8 mouse cellular contexts compared by ENCODE assay signal in genomic region chr12:15812139-15812962, GRCm38 (mm10). TPM values are rescaled to one million over a fixed set of nuclear protein-coding genes. Genes with fewer than 3 reads are reported as not detected.
A peak's percentile ranks its signal among the peaks of the same experiment; 100 is the strongest.
DNase-seq lines count a peak whose midpoint lies in the region; ATAC-seq and TF ChIP-seq lines count a peak whose summit lies in the region.

No protein-coding gene starts in this region.

- no peak for TF ChIP-seq CTCF in lung, adult 2 months (IDR thresholded peaks at IDR 0.05; ENCODE audit: insufficient read depth, low read length)

- TF ChIP-seq POLR2A in lung, adult 2 months (IDR thresholded peaks at IDR 0.05; ENCODE audit: borderline replicate concordance, extremely low read depth, low read depth, low read length): no peak

- peaks cover 24% of the 10 kb centered on the region for H3K36me3 ChIP-seq in forebrain, embryonic 13.5 days (ENCODE audit: poor library complexity, severe bottlenecking)
- H3K36me3 ChIP-seq in midbrain, embryonic 14.5 days (ENCODE audit: control insufficient read depth, insufficient read depth, low read length): peaks cover 19% of the 10 kb centered on the region

- no peaks in the 10 kb centered on the region for H3K9me3 ChIP-seq in forebrain, embryonic 13.5 days (replicated peaks)
- no peaks in the 10 kb centered on the region for H3K9me3 ChIP-seq in midbrain, embryonic 14.5 days (ENCODE audit: control insufficient read depth, low read length)

- ATAC-seq in forebrain, embryonic 13.5 days: no peak
- ATAC-seq in midbrain, embryonic 14.5 days (ENCODE audit: low FRiP score, low TSS enrichment): no peak

- no peak for DNase-seq in lung, adult 2 months
- DNase-seq in lung, postnatal 4 days: no peak
- peak; percentile 39 for DNase-seq in kidney, adult 18-20 months
- DNase-seq in midbrain, embryonic 14.5 days: peak; percentile 39
- no peak for DNase-seq in cerebellum, adult 9-11 months
- DNase-seq in layer of hippocampus, adult 11-12 months (ENCODE audit: low spot score): no peak
- DNase-seq in layer of hippocampus, postnatal 36 days: no peak

- no peaks in the 10 kb centered on the region for H3K27me3 ChIP-seq in forebrain, embryonic 13.5 days
- H3K27me3 ChIP-seq in midbrain, embryonic 14.5 days (ENCODE audit: control insufficient read depth, insufficient read depth, low read length): no peaks in the 10 kb centered on the region

- H3K9ac ChIP-seq in forebrain, embryonic 13.5 days: peak overlapping the region; percentile 90
- peak overlapping the region; percentile 99 for H3K9ac ChIP-seq in midbrain, embryonic 14.5 days (replicated peaks; ENCODE audit: low read length)

- peak overlapping the region; percentile 54 for H3K4me3 ChIP-seq in lung, adult 2 months (replicated peaks; ENCODE audit: extremely low read depth, low read depth, low read length)
- peak overlapping the region; percentile 70 for H3K4me3 ChIP-seq in forebrain, embryonic 13.5 days
- peak overlapping the region; percentile 93 for H3K4me3 ChIP-seq in midbrain, embryonic 14.5 days (replicated peaks; ENCODE audit: low read depth, low read length)

- 18% methylated on average over 6 of the region's 6 CpGs for WGBS in lung, adult 2 months
- 29% methylated on average over 6 of the region's 6 CpGs for WGBS in forebrain, embryonic 13.5 days
- 43% methylated on average over 6 of the region's 6 CpGs for WGBS in midbrain, embryonic 14.5 days

- H3K4me2 ChIP-seq in forebrain, embryonic 13.5 days: peak overlapping the region; percentile 72
- H3K4me2 ChIP-seq in midbrain, embryonic 14.5 days (ENCODE audit: low read length): peak overlapping the region; percentile 78

- peaks cover 15% of the 10 kb centered on the region; the same call in 1 of the 2 replicates for H3K4me1 ChIP-seq in lung, adult 2 months (ENCODE audit: control insufficient read depth, insufficient read depth, low read length)
- H3K4me1 ChIP-seq in forebrain, embryonic 13.5 days: peaks cover 43% of the 10 kb centered on the region
- H3K4me1 ChIP-seq in midbrain, embryonic 14.5 days (ENCODE audit: control insufficient read depth, insufficient read depth, low read length): peaks cover 31% of the 10 kb centered on the region

- H3K27ac ChIP-seq in forebrain, embryonic 13.5 days: peak overlapping the region; percentile 97
- peak overlapping the region; percentile 98 for H3K27ac ChIP-seq in midbrain, embryonic 14.5 days (replicated peaks; ENCODE audit: low read depth, low read length)

RNA-seq across cellular contexts. Expression of gene Trib2, which starts 4.4 kb away (rescaled TPM):
- polyA plus RNA-seq in lung, adult 2 months (2012; rRNA removed): 34.0 and 36.0 TPM in 2 replicates
- 76.6 and 81.6 TPM in 2 replicates for polyA plus RNA-seq in forebrain, embryonic 13.5 days (2015; fragmentation: Nextera tagmentation; extraction: Ambion mirVana)
- polyA plus RNA-seq in midbrain, embryonic 14.5 days (2014; fragmentation: Nextera tagmentation; extraction: Ambion mirVana): 130 and 167 TPM in 2 replicates
- 10 to 100 TPM; 34.0 to 40.5 TPM for total RNA-seq in layer of hippocampus, postnatal 36 days (2021)

Comparison
In these comparisons a context has a peak if more than half of its experiments do, and no peak if none do; other contexts are left out.
1. DNase-seq: peak in kidney, adult 18-20 months (single experiment) and midbrain, embryonic 14.5 days (single experiment); none in lung, adult 2 months (single experiment), lung, postnatal 4 days (0 of 2), cerebellum, adult 9-11 months (single experiment), layer of hippocampus, adult 11-12 months (single experiment) and layer of hippocampus, postnatal 36 days (0 of 2).
2. Peak in every context shown above with its lines, with median percentiles within 50 percentile points of each other: H3K4me3 ChIP-seq.